Mouse (Mus musculus): ENCODE results near the gene Faap20.

DNA sequence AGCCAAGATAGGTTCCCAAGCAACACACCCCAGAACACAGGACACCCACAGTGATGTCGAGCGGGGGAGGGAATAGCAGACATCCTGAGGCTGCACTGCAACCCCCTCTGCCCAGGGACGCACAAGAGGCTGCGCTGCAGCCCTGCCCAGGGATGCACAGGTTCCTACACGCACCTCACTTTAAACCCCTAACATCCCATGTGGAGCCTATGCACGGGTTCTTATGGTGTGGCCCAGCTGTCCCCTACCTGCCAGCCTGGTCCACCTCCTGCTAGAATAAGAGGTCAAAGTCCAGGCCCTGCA is 35.9 kb upstream of the Faap20 start:
- no peak for TF ChIP-seq CTCF (IDR thresholded peaks at IDR 0.05; ENCODE audit: borderline replicate concordance, extremely low read depth, insufficient read depth, insufficient read length)
- no peak for TF ChIP-seq POLR2A (IDR thresholded peaks at IDR 0.05; ENCODE audit: borderline replicate concordance, extremely low read depth, insufficient read depth, insufficient read length, poor library complexity, severe bottlenecking)

Measured in brain, embryonic 14.5 days (tissue).